Mouse (Mus musculus) 3134 (cell line): ENCODE data around the gene Plekhg5.
A peak's percentile ranks its signal among the peaks of the same experiment; 100 is the strongest.

ENCODE experiments used
- DNase-seq: peaks from one replicate; pipeline ENCODE4 v3.0.0-alpha.2; 2011; ENCODE audit warnings: low spot score; ENCODE audit not compliant: insufficient read length; ENCODE audit errors: extremely low read depth

Gene Plekhg5

DNA sequence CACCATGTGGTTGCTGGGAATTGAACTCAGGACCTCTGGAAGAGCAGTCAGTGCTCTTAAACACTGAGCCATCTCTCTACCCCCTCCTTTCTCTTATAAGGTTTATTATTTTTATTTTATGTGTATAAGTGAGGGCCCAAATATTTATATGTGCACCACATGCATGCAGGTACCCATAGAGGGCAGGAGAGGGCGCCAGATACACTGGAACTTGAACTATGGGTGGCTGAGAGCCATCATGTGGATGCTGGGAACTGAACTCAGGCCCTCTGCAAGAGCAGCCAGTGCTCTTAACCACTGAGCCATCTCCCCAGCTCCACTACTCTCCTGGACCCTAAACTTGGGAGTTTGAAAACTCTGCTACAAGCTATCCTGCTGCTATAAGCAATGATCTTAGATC lies 71.3 kb downstream of the Plekhg5 start:
- no peak for DNase-seq

DNA sequence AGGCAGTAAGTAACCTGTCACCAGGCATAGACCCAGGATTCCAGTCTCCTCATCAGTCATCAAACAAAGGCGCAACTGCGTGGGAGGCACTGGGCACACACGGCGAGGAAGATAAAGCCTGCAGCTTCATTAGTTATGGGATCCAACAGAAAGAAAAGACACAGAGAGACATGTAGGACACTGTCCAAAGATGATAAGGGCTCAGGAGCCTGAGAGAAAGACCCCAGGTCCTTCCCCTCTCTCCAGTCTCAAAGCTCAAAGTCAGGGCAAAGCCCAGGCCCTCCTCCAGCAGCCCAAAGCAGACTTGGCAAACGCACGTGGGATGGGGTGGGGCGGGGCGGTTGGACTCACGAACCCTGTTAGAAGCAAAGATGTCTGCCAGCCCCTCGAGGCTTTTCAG lies 73.2 kb downstream of the Plekhg5 start:
- no peak for DNase-seq

DNA sequence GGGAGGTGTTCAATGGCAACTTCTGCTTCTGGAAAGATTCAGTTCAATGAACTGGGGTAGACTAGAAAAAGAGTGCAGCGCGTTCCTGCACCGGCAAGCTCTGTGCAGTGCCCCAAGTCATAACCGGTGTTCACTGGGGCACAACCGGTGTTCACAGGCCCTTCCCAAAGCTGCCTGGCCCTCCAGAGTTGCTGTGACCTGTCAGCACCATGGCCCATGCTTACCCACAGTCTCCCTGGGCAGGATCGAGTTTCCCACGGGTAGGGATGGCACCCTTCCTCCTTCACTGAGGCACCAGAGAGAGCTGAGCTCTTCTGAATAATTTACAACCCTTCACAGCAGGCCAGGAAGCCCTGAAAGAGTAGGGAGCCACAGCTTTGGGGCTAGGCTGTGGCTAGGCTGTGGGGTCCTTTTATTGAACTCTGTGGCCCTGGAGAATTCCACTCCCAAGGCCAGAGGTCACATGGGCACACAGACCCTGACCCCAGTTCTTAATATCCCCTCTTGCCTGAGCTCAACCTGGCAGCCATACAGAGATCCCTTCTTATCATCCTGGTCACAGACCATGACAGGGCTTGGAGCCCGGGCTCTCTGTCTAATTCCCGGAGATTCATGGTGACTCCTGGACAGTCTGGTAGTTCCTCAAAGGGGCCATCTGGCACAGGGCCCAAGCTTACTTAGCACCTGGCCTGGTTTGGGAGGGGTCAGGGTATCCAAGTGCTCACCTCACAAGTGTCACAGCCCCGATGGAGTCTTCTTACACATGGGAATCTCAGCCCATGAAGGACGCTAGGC lies 73.9 kb downstream of the Plekhg5 start:
- no peak for DNase-seq

DNA sequence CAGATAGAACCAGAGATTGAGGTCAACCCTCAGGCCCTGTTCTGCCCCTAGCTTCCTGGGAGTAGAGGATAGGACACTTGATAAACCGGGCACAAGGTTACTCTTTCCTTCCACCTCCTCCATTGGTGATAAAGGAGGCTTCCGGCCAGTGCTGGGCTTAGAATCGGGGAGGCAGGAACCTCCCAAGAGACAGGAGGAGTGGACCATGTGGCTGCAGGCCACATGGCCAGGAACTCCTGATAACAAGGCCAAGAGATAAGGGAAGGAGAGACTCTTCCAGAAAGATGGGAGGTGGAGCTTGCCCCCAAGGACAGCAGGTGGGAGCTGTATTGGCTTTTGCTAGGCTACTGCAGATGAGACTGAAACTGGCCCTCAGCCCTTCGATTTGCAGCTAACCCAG lies 78.2 kb downstream of the Plekhg5 start:
- no peak for DNase-seq

DNA sequence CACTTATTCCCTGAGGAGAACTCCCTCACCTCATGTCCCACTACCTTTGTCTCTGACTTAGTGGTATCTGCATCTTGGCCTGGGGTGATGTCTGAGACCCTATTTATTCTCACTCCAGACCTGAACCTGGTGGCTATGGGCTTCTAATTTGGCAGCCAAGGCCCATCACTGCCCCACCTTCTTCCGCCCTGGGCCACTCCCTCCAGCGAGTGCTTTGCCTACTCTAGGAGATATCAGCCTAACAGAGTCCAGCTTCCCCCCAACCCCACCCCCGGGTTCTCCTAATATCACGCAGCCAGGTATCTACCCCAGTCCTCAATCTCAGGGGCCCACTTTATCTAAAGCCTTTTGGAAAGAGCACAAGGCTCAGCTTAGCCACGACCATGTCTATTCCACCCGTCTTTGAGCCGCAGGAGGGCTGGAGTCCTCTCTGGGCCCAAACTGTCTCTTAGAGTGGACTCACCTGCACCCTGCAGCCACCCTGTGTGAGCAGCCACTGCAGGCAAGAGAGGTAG lies 79.2 kb downstream of the Plekhg5 start:
- no peak for DNase-seq

DNA sequence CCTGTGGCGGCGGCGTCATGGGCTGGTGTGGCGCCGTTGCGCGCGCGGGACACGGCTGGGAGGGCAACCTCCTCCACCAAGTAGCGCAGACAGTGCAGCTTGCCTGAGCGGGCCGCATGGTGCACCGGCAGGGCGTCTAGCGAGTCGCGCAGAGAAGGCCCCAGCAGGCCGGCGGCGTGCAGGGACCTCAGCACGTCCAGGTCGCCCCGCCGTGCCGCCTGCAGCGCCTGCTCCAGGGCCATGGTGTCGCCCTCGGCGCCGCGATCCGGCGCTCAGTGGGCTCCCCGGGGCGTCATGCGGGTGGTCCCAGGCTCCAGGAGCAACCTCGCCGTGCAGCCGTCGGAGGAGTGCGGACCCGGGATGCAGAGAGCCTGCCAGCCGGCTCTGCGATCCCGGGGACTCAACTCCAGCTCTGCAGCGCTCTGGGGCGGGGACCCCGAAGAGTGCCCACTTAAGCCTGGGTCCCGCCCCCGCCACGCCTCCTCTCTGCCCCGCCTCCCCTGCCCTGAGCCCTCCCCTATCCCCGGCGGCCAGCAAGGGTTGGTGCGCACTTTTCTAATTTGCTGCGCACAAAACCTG lies 79.8 kb downstream of the Plekhg5 start, which contains the start of gene Espn:
Gene Espn (minus strand): TSS at position 406 of the 579 bp plus-strand sequence.
- DNase-seq, result no peak

DNA sequence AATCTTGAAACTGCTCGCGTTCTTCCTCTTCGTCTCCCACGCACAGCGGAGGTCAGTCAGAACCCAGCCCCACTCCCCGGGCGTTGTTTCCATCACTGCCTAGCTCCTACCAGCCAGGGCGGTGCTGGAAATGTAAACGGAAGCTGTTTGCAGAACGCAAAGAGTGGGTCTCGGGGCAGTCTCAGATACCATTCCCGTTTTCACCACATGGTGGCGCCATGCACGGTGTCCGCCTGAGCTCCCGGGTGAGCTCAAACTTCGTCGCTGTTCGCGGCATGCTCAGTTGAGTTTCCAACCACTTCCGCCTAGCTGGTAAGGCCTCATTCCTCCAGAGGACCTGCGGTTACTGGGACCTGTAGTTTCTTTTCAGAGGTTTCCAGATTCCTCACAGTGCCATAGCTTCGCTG lies 81.5 kb downstream of the Plekhg5 start:
- DNase-seq, result peak; percentile 55

DNA sequence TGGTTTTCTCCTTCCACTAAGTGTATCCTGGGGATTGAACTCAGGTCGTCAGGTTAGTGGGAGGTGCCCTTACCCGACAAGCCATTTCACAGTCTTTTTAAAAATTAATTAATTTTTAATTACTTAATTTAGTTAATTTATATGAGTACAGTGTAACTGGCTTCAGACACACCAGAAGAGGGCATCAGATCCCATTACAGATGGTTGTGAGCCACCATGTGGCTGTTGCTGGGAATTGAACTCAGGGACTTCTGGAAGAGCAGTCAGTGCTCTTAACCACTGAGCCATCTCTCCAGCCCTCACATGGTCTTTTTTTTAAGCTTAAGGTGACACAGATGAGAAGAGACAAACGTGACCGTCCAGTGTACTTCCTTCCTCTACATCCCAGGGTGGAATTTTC lies 82.7 kb downstream of the Plekhg5 start:
- no peak for DNase-seq

DNA sequence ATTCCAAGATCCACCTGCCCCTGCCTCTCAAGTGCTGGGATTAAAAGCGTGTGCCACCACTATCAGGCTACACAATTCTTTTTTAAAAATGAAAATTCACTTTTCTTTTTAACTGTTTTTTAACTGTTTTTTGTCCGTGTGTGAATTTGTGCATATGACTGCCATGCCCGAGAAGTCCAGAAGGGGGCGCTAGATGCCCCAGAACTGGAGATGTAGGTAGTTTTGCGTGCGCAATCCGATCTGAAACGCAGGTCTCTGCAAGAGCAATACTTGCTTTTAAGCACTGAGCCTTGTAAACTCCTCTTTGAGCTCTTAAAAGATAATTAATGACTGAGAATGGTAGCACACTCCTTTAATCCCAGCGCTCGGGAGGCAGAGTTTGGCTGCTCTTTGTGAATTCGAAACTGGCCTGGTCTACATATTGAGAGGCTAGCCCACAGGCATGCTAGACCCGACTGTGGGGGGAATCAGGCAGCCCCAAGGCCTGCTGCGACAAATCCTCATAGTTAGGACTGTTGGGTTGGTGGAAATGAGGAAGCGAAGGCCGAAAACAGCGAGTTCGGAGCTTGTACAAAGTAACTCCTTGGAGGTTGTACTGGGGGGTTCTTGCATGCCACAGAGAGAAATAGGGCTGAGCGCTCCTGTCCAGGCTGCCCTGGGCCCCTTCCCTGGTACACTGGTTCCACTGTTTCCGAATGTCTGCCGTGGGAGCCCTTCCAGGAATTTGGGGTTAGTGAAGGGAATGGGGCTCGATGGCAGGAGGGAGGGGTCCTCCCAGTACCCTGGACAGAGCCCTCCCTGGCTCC lies 85.7 kb downstream of the Plekhg5 start:
- no peak for DNase-seq

DNA sequence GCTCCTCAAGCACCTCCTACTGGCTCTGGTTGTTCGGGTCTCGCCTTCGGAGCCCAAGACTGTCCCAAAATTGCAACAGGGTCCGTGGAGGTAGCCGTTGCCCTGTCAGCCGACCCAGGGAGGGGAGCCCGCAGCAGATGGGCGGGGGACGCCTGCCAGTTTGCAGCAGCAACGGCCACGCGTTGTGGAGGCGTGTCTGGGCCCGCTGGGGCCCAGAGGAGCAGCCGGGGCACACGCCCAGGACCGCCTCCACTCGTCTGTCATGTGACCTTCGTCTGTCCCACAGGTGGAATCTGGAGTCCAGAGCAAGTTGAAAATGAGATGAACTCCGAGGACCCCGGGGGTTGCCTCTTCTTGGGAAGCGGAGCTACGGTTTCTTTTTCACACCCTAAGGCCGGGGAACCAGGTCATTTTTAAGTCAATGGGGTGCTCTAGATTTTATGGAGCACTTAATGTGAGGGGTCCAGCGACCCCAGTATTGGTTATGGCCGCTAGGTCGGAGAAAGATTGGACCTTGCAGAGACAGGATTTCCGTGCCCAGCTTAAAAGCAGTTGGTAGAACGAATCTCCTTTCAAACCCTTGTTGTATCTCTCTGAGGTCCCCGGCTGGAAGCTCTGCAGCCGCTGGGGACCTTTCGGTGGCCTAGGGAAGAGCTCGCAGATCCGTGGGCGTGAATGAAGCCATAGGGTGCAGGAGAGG lies 86.4 kb downstream of the Plekhg5 start, which contains the start of gene Hes2:
Gene Hes2 (plus strand): TSS at position 283 of the 700 bp plus-strand sequence.
- DNase-seq, result no peak

DNA sequence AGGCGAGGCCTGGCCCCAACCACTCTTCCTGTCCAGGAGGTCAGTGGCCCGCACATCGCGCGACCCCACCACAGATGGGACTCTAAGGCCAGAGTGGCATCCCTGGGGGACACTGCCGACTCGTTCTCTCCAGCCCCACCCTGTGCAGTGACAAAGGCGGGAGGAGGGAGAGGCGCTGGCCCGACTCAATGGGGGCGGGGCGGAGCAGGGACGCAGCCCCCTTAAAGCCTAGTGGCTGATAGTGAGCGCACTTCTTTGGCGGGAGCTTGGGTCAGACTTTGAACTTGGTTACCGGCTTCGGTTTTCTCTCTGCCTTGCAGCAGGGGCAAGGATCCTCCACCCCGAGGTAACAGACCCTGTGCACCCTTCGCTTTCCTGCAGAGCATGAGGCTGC lies 87.0 kb downstream of the Plekhg5 start:
- no peak for DNase-seq

DNA sequence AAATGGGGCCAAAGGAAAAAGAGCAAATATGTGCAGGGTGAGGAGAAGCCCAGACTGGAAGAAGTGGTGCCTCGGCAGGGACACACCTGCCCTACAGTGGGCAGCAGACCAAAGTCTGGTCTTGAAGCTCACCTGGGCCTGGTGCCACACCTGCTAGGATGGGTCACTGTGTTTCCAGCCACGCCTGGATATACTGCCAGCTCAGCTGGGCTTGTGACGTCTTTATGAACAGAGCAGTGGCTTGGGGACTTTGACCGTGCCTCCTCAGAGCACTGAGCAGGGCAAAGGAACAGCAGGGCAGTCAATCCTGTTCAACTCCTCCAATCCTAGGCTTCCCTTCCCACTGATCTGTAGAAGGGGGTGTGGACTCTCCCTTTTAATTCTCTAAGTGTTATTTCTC lies 88.5 kb downstream of the Plekhg5 start:
- no peak for DNase-seq

DNA sequence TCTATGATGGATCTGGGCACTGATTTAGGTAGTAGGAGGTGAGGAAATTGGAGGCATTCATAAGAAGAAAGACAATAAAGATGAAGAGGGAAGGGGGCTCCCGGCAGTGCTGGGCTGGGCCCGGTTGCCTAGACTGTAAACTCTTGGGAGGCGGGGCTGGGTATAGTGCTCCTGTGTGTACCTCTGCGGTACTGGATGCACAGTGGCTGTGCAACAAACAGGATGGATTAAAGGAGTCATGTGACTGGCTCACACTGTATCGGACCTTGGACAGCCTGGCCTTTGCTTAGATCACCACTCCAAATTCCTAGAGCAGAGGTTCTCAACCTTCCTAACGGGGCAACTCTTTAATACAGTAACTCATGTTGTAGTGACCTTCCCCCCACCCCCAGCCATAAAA lies 89.3 kb downstream of the Plekhg5 start:
- no peak for DNase-seq

DNA sequence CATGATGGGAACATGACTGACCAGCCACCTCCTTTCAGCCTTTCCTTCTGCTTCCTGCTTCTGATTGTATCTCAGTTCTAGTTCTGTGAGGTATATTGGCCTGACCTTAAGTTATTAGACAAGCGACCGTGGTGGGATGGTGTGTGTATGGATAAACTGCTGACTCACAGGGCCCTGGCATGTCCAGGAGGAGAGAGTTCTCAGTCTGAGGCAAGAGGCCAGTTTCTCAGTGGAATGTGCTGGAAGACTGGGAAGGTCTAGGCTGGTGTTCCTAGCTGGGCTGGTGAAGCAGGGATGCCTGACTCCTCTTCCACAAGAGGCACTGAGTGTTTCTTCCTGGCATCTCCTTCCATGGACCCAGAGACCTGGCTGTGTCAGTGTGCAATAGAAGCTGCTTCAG lies 90.5 kb downstream of the Plekhg5 start:
- no peak for DNase-seq
